Mouse (Mus musculus) adrenal gland (tissue): ENCODE results near the gene Ptger3.

Experiments
- intact Hi-C: fragments of 180-260 bp; cut with DNase I; formaldehyde crosslinking; loops from one replicate; pipeline ENCODE4 v1.15.1; 2025
- long read RNA-seq, 2 experiments: library from polyadenylated mRNA; unstranded; transcript quantifications; one replicate each; pipeline ENCODE4 v2.0.0; 2020; ENCODE audit warnings: borderline replicate concordance in 1 of 2; ENCODE audit not compliant: insufficient replicate concordance in 1 of 2

Ptger3 gene
- long read RNA-seq, experiment 1, partial matches to known transcripts: 0 of 7 reads
- long read RNA-seq, experiment 1, other reads (novel, unspliced or antisense): 1 of 7 reads
- long read RNA-seq, experiment 2, partial matches to known transcripts: 0 of 2 reads
- long read RNA-seq, experiment 2, other reads (novel, unspliced or antisense): 1 of 2 reads

DNA sequence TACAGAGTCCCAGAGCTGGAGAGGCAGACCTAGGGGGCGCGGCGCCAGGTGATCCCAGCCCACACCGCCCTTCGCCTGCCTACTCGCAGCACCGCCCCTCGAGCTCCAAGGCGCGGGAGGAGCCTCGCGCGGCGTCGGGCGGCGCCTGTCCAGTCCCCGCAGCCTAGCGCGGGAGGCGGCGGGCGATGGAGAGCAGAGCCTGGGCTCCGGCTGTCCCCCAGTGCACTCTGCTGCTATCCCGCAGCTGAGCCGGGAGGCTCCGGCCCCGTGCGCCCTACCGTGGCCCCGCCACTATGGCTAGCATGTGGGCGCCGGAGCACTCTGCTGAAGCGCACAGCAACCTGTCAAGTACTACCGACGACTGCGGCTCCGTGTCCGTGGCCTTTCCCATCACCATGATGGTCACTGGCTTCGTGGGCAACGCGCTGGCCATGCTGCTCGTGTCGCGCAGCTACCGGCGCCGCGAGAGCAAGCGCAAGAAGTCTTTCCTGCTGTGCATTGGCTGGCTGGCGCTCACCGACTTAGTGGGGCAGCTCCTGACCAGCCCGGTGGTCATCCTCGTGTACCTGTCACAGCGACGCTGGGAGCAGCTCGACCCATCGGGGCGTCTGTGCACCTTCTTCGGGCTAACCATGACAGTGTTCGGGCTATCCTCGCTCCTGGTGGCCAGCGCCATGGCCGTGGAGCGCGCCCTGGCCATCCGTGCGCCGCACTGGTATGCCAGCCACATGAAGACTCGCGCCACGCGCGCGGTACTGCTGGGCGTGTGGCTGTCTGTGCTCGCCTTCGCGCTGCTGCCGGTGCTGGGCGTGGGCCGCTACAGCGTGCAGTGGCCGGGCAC, at the start of gene Ptger3:
Ptger3 (plus strand) TSS at position 168 of the 841 bp plus-strand sequence.
- intact Hi-C loops: no loop called here

DNA sequence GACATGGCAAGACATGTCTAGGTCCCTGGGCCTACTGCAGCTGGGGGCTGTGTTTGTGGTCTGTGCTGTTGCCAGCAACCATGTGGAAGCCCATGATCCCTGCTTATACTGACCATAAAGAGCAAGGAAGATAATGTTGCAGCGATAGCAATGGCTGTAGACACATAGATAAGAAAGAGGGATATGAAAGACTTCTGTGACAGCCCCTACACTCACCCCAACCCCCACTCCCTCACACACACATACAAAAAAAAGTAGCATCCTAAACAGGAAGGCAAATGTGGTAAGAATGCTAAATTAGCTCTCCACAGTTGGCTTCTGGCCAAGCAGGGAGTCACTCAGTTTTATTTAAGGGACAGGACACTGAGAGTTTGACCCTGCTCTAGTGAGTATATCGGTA, 48.7 kb upstream of the Ptger3 start:
- intact Hi-C loops: loop anchor here (5.0 kb wide), 1 partner anchor 286 kb away; no protein-coding TSS in a partner anchor

DNA sequence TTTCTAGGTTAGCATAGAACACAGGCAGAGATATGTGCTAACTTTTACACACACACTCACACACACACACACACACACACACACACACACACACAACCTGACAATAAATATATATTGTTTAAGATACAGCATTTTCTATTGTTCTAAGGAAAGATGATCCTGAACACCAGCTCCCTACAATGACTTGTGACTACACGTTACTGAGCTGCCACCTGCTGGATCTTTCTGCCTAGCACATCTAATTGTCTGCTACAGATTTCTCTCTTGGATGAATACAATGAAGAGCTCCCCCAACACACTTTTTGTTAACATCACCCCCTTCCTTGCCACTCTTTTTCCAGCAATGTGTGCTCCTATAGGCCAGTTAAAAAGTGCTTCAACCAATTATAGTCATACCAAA, 46.3 kb upstream of the Ptger3 start:
- intact Hi-C loops: no loop called here

DNA sequence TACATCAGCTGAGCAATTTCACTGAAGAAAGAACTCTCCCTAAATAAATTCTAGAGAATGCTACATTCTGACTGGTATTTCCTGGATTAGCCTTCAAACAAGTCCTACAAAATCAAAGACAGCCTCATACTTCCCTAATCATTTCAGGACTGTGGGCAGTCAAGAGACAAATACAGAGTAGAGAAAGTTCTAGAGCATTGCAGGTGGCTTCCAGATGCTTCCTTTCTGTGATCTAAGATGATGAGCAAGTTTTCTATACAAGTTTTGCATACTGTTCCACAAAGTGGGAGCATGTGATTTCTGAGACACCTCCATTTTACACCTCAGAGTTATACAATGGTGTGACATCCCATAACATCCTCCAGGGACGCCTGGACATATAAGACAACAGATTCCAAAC, 42.9 kb upstream of the Ptger3 start:
- intact Hi-C loops: no loop called here

DNA sequence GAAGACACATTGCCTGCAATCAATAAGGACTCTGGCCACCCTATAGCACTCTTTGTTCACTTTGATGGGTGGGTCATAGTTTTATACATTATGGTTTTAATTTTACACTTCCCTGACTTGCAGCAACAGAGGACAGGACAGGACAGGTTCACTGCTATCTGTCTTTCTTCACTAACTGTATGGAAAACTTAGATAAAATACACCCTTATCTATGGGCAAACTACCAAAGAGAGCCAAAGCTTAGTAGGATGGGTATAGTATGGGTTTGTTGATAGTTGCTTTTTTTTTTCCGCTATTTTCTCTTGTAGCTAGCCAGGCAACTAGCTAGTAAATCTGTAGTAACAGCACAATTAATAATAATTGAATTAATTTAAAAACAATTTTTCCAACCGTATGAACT, 35.1 kb upstream of the Ptger3 start:
- intact Hi-C loops: no loop called here

DNA sequence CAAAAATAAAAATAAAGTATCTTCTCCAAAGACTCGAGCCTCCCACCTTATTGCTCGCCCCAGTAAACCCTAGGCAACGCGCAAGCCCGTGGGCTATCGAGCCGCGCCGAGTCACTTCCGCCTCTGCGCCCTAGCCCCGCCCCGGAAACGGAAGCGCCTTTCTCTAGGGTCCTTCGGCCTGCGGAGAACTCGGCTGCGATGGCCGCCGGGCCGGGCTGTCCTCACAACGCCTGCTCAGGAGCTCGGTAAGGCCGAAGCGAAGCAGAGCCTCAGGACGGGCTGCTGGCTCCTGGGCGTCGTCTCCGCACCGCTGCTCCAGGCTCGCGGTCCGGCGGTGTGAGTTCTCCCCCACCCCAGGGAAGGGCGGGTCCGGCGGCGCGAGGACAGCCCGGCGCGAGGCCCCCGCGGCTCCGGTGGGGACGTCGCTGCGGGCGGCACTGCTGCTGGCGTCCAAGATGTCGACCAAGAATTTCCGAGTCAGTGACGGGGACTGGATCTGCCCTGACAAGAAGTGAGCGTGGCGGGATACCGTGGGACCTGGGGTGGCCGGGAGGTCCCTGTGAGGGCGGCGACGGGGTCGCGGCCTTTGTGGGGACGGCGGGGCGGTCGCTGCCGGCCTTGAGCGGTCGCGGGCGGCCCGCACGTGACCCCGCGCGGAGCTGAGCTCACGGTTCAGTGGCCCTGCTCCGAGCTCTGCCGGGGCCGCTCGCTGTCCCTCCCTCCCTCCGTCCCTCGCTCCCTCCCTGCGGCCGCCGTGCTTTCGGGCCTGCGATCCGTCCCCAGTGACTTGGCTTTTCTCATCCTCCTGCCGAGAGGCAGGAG, 32.5 kb upstream of the Ptger3 start, which contains the start of gene Zranb2:
Zranb2 (plus strand) TSS at position 197 of the 822 bp plus-strand sequence.
- intact Hi-C loops: no loop called here

DNA sequence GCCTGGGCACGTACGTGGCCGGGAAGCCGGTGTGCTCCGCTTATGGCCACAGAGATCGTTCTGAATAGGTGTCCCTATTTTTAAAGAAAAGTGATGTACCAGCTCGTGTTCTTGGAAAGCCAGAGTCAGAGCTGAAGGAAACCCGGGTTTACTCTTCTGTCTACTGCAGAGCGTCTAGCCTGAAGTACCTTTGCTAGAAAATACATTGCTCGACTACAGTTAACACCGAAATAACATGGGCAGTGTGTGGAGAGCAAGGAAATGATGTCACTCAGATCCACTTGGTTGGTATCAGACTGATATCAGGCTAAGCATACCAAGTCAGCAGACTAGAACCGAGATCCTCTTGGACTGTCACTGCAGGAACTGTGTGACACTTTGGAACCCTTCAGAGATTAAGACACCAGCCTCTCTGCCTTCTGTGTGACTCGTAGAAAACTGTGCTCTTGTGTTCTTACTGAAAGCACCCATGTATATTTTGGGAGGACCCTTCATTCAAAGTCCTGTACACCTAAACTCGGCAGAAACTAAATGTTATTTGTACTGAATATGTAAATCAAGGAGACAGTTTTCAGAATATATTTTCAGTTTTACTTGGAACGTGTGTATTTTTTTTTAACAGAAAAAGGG, 31.8 kb upstream of the Ptger3 start:
- intact Hi-C loops: no loop called here

DNA sequence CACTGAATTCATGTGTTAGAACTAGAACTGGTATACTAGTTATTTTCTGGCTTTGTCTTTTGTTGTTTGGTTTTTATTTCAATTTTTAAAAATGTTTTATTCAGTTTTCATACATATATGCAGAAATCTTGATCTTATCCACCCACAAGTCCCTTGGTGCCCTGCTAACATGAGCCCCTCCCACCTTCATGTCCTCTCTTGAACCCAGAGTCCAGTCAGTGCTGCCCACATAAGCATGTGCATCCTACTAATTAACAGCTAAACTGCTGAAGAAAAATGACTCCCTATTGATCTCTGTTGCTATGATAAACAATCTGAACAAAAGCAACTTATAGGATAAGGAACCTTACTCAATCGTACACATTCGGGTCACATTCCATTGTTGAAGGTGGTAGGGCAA, 17.4 kb upstream of the Ptger3 start:
- intact Hi-C loops: no loop called here

DNA sequence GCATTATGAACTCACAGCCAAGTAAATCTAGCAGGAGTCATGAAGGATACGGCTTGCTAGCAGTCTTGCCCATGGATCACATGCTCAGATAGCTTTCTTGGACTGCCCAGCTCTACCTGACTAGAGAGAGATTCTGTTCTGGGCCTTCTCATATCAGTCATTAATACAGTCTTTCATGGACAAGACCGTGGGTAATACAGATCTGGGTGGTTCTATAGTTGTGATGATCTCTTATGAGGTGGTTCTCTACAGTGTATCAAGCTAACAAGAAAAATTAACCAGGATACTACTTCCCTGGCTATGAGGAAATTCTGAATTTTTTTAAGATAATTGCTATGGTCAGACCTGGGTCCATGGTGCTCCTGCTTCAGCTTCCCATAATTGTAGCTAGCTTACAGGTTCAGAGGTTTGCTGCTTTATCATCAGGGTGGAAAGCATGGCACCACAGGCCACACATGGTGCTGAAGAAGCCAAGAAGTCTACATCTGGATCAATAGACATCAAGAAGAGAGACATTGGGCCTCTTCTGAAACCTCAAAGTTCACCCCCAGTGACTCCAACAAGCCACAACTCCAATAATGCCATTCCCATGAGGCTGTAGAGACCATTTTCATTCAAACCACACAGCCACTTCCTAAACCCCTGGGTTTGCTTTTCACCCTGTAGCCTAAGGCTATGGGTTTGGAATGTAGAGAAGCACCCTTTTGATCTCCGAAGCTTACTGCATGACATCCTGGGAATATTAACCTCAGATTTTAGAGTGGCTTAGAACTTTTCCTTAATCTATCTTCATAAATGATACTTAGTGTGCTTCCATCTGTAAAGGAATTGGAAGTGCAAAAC, 16.7 kb upstream of the Ptger3 start:
- intact Hi-C loops: no loop called here

DNA sequence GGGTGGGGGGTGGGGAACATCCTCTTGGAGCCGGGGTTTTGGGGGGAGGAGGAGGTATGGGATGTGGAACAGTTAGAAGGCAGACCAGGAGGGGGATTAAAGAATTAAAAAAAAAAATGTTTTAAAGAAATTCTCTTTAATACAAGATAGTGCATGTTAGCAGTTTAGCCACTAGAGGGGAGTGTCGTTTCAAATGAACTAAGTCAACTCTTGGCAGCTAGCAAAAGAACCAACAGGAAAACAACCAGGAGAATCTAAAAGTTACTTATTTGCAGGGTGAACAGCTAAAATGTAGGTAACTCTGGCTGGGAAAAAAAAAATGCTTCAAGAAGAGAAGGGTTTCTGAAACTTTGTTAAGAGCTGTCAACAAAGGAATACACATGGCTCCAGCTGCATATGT, 1.5 kb upstream of the Ptger3 start:
- intact Hi-C loops: loop anchor here (1.0 kb wide), 1 partner anchor 152 kb away; no protein-coding TSS in a partner anchor

DNA sequence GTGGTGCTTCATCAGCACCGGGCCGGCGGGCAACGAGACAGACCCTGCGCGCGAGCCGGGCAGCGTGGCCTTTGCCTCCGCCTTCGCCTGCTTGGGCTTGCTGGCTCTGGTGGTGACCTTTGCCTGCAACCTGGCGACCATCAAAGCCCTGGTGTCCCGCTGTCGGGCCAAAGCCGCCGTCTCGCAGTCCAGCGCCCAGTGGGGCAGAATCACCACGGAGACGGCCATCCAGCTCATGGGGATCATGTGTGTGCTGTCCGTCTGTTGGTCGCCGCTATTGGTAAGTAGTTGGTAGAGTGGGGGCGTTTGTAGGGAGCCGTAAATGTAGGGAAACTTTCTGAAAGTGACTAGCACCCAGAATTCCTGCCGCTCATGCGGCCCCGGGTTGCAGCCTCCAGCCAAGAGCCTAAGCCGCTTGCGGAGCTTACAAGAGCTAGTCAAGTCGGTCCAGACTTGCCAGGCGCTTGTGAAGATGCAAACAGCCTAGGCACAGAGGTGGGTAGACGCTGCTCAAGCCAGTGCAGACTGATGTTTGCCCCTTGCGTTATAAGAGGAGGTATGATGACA, 957 bp downstream of the Ptger3 start:
- intact Hi-C loops: no loop called here

DNA sequence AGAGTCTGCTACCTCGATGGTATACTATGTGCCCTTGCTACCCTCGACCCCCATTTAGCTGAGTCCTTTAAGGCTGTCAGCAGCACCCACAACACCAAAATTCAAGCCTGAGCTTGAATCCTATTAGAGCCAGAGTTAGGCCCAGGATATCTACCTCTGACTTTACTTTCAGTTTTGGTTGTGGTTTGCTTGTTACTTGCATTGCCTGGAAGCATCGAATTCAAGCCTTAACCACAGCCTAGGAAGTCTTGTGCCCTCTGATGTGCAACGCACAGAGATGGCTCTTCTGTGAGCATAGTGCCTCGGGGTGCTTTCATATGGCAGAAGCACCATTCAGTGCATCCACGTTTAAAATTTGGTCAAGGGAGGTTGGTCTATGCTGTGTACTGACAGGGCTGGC, 5.3 kb downstream of the Ptger3 start:
- intact Hi-C loops: no loop called here

DNA sequence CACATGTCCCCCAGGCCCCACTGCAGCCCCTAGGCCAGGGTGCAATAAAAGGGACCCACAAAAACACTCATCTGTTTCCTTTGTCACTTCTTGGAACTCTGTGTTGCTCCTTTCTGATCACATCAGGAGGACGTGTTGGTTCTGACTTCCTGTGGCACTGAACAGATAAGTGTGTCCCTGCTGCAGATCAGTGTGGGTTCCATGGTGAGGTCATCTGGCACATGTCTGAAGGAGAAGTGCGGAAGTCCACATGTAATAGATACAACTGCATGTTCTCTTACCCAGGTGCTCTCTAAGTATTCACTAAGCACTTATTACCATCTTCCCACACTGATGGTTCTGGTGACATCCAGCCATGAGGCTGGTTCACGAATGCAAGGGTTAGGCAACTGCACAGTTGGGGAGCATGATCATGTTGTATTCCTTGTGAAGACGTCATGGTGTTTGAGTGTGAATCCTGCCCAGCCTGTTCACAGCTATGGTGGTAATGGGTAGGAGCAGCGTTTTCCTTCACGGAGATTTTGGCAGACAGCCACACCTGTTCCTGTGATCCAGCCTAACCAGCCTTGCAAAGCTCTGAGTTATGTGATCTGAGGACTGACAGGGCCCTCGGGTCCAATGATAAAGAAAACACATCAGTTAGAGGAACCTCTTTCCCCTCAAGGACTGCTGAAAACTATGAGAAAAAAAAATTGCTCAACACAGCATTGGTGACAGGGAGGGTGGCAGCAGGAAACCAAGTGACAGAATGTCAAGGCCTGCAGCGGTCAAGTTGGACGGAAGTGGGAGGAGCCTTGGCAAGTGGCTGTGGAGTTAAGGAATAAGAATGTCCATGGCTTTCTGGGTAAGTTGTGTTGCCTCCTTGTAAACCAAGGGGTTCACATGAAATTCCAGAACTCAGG, 9.0 kb downstream of the Ptger3 start:
- intact Hi-C loops: no loop called here

DNA sequence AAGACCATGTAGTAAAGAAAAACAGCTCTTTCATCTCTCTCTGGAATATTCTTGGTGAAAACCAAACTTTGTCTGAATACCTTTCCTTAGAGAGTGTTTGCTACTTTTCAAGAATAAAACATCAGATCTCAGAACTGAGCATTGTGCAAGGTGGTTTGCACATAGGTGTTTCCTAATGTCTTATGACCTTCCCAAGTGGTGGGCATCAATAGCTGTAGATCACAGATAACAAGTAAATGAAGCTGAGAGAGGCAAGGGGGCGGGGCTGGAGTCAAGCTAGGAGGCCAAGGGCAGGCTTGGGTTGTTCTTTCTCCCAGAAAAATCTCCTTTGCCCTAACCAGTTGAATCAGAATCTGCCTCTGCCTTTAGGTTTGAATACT, 9.6 kb downstream of the Ptger3 start:
- intact Hi-C loops: no loop called here

DNA sequence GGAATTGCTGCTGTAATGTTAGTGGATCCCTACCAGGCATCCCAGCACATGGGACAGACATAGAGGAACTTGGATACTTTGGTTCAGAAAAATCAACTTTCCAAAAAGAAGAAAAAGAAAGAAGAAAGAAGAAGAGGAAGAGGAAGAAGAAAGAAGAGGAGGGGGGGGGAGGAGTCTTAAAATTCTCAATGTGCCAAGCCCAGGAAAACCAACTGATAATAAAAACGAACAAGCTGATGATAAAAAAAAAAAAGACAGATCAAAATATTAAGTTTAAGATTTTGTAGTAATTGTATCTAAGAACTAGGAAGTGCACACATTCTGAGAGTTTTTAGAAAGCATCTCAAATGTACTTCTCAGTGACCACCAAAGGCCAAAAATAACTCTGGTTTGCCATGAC, 10.2 kb downstream of the Ptger3 start:
- intact Hi-C loops: no loop called here

DNA sequence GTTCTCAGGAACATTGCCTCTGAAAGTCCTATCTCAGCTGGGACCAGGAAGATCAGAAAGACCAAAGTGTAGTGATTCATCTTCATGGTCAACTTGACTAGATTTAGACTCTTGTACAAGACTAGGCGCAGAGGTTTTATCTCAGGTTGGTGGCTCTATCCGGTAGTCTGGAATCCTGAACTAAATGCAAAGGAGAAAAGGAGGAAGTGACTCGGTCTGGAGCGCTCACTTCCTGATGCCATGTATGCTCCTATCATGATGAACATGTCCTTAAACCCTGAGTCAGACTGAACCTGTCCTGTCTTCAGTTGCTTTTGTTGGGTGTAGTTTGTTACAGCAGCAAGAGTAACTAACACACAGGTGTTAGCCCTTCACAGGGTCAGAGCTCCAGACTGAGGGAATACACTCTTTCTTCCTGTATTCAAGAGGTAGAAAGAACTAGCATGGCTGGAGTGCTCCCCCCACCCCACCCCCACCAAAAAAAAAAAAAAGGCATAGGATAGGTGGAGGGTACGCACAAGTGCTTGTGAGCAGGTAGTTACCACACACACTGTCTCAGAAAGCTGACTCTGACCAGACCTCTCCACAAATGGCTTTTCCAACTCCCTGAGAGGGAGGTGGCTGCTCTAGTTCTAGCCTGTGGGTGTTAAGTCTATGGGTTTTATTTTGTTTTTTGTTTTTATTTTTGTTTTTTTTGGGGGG, 11.9 kb downstream of the Ptger3 start:
- intact Hi-C loops: no loop called here

DNA sequence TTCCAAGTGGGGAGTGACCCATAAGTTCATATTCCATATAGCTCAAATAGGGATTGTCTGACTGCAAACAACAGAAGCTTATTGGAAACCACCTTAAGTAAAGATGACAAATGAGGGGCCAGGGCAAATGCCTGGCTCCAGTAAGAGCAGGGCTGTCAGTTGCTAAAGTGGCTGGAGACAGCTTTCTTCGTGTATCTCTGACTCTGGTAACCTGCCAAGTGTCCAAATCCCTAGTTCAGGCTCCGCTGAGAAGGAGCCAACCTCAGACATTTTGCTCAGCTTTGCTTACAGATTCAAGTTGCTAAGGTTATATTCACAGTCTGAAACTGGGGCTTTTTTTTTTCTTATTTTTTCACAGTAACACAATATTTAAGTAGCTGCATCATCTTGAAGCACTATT, 12.7 kb downstream of the Ptger3 start:
- intact Hi-C loops: no loop called here

DNA sequence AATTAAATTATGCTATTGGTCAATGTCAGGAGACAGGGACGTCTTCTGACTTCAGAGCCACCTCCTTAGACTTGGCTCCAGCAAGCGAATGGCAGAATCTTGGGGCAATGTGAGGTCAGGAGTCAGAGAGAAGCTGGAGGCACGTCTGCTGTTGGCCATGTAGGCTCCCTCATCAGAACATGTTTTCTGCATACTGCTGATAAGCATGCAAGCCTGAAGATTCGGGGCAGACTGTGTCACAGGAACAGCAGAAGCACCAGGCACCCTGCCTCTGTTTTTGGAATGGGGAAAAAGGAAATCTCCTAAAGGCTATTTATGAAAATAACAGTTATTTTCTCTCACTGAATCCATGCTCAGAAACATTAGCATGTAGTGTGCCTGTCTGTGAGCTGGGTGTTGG, 13.6 kb downstream of the Ptger3 start:
- intact Hi-C loops: no loop called here

DNA sequence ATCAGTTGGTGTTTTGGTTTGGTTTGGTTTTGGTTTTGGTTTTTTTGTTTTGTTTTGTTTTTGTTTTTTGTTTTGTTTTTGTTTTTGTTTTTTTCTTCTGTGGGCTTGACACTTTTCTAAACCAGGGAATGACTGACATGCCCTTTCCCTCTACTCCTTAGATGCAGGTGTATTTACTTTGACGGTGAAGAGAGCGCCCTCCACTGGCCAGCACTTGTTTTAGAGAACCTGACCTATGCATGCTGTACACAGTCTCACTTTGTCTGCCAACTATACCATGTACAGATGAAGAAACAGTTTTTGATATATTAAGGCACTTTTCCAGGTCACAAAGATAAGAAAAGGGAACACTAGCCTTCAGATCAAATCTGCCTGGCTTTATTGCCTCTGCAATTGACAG, 15.1 kb downstream of the Ptger3 start:
- intact Hi-C loops: no loop called here
